In the genomic region with DNA sequence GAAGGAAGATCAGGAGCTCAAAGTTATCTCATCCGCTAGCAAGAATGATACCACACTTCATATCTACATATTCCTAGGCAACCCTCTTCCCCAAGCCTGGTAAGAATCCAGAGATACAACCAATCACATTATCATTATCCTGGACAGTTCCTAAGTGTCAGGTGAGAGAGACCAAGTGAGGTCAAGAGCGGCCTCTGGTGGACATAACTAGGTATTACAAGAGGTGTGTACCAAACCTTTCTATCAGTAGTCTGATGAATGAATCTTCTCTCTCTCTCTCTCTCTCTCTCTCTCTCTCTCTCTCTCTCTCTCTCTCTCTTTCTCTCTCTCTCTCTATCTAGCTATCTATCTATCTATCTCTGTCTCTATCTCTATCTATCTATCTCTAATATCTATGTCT, we compare ENCODE assay signal across 8 mouse cellular contexts. TPM values are rescaled to one million over a fixed set of nuclear protein-coding genes. Genes with fewer than 3 reads are reported as not detected.
DNase-seq lines count a peak whose midpoint lies in the region; ATAC-seq and TF ChIP-seq lines count a peak whose summit lies in the region.

No protein-coding gene starts in this region.

- no peak overlapping the region for H3K4me3 ChIP-seq in thymus, adult 2 months (ENCODE audit: control insufficient read depth, insufficient read depth, low read length)
- no peak overlapping the region for H3K4me3 ChIP-seq in midbrain, embryonic 13.5 days (replicated peaks)

- H3K4me2 ChIP-seq in midbrain, embryonic 13.5 days (replicated peaks), result no peak overlapping the region

- WGBS in thymus, adult 2 months, result 12% methylated on average over 2 of the region's 2 CpGs
- 7% methylated on average over 2 of the region's 2 CpGs for WGBS in midbrain, embryonic 13.5 days

- no peak for ATAC-seq in midbrain, embryonic 13.5 days

- TF ChIP-seq CTCF in thymus, adult 2 months (IDR thresholded peaks at IDR 0.05; ENCODE audit: borderline replicate concordance, control insufficient read depth, extremely low read depth, insufficient read depth, low read length, poor library complexity), result no peak

- H3K9ac ChIP-seq in midbrain, embryonic 13.5 days (replicated peaks), result no peak overlapping the region

- no peak for TF ChIP-seq POLR2A in thymus, adult 2 months (IDR thresholded peaks at IDR 0.05; ENCODE audit: control insufficient read depth, extremely low read depth, insufficient read depth, low read length, poor library complexity)

- no peaks in the 10 kb centered on the region for H3K27me3 ChIP-seq in thymus, adult 2 months (ENCODE audit: control insufficient read depth, insufficient read depth, low read length)
- no peaks in the 10 kb centered on the region for H3K27me3 ChIP-seq in splenic B cell, adult 2 months (ENCODE audit: control insufficient read depth, insufficient read depth, low read length, poor library complexity, severe bottlenecking)
- H3K27me3 ChIP-seq in midbrain, embryonic 13.5 days, result no peaks in the 10 kb centered on the region

- intact Hi-C loops in heart, postnatal 14 days (cut with DNase I), result loop anchor here (5.0 kb wide), 1 partner anchor 529 kb away; no protein-coding TSS in a partner anchor

- no peaks in the 10 kb centered on the region for H3K36me3 ChIP-seq in thymus, adult 2 months (ENCODE audit: control insufficient read depth, insufficient read depth, low read length)
- H3K36me3 ChIP-seq in splenic B cell, adult 2 months (ENCODE audit: control insufficient read depth, insufficient read depth, low read length, poor library complexity, severe bottlenecking), result no peaks in the 10 kb centered on the region
- H3K36me3 ChIP-seq in midbrain, embryonic 13.5 days, result no peaks in the 10 kb centered on the region

- H3K27ac ChIP-seq in thymus, adult 2 months (ENCODE audit: control insufficient read depth, insufficient read depth, low read length), result no peak overlapping the region
- no peak overlapping the region for H3K27ac ChIP-seq in midbrain, embryonic 13.5 days

- peaks cover 9% of the 10 kb centered on the region for H3K4me1 ChIP-seq in thymus, adult 2 months (replicated peaks; ENCODE audit: control insufficient read depth, insufficient read depth, low read length)
- 0 out of 2 replicates have a peak, but pooled peaks cover 2% of the 10 kb centered on the region for H3K4me1 ChIP-seq in midbrain, embryonic 13.5 days (replicated peaks)

- H3K9me3 ChIP-seq in midbrain, embryonic 13.5 days, result no peaks in the 10 kb centered on the region

- peak; percentile 33 to 56 for DNase-seq in heart, postnatal 14 days
- DNase-seq in heart, adult 11 months, result no peak
- DNase-seq in thymus, adult 2 months, result peak; percentile 41
- no peak for DNase-seq in thymus, postnatal 36 days
- DNase-seq in cerebellum, adult 9-10 months, result peak; percentile 36
- peak; percentile 18 for DNase-seq in layer of hippocampus, adult 9-10 months (ENCODE audit: low spot score)
- peak; percentile 78 for DNase-seq in splenic B cell, adult 2 months (ENCODE audit: low read depth, low spot score)

RNA-seq across cellular contexts. Expression of a gene that starts 20.0 kb away (rescaled TPM):
- not detected for total RNA-seq in heart, postnatal 14 days (2021)
- polyA plus RNA-seq in thymus, adult 2 months (2012; rRNA removed), result 5.2 and 6.2 TPM in 2 replicates
- not detected in 2 replicates for polyA plus RNA-seq in midbrain, embryonic 13.5 days (2015; fragmentation: Nextera tagmentation; extraction: Ambion mirVana)

RNA-seq across cellular contexts. Expression of a gene that starts 55.1 kb away (rescaled TPM):
- total RNA-seq in heart, postnatal 14 days (2021), result 100 to 1,000 TPM; 121 to 126 TPM
- polyA plus RNA-seq in thymus, adult 2 months (2012; rRNA removed), result 76.3 and 87.6 TPM in 2 replicates
- polyA plus RNA-seq in midbrain, embryonic 13.5 days (2015; fragmentation: Nextera tagmentation; extraction: Ambion mirVana), result 93.0 and 95.2 TPM in 2 replicates

RNA-seq across cellular contexts. Expression of a gene that starts 58.7 kb away (rescaled TPM):
- 10 to 100 TPM; 17.7 to 23.1 TPM for total RNA-seq in heart, postnatal 14 days (2021)
- 15.5 and 18.4 TPM in 2 replicates for polyA plus RNA-seq in thymus, adult 2 months (2012; rRNA removed)
- 1.1 and 1.4 TPM in 2 replicates for polyA plus RNA-seq in midbrain, embryonic 13.5 days (2015; fragmentation: Nextera tagmentation; extraction: Ambion mirVana)

Comparison
In these comparisons a context has a peak if more than half of its experiments do, and no peak if none do; other contexts are left out.
1. DNase-seq: peak in heart, postnatal 14 days (2 of 2), thymus, adult 2 months (single experiment), cerebellum, adult 9-10 months (single experiment), layer of hippocampus, adult 9-10 months (single experiment) and splenic B cell, adult 2 months (single experiment); none in heart, adult 11 months (single experiment) and thymus, postnatal 36 days (0 of 2).